Mouse (Mus musculus) R1 (cell line): ENCODE results near the gene Lasp1.
"Not testable (repeated sequence)": the region's sequence is repeated elsewhere in the genome, so short reads cannot be mapped to it uniquely, and the experiment has no call there.

Experiments
- DNase-seq: peaks from one replicate; pipeline ENCODE4 v3.0.0-alpha.2; 2018; ENCODE audit warnings: low read depth, low spot score

Lasp1 gene

DNA sequence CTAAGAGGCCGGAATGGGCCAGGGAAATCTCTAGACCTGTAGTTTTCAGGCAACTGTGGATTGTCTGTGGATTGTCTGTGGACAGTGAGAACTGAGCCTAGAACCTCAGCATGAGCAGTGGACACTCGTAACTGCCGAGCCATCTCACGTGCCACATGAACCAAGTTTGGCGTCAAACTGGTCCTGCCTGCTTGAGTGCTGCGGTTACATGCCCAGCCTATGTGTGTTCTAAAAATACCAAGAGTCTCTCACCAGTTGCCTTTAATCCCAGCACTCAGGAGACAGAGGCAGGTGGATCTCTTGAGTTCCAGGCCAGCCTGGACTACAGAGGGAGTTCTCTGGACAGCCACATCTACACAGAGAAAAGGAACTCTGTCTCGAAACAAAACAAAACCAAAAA lies 30.6 kb downstream of the Lasp1 start:
- no peak for DNase-seq

DNA sequence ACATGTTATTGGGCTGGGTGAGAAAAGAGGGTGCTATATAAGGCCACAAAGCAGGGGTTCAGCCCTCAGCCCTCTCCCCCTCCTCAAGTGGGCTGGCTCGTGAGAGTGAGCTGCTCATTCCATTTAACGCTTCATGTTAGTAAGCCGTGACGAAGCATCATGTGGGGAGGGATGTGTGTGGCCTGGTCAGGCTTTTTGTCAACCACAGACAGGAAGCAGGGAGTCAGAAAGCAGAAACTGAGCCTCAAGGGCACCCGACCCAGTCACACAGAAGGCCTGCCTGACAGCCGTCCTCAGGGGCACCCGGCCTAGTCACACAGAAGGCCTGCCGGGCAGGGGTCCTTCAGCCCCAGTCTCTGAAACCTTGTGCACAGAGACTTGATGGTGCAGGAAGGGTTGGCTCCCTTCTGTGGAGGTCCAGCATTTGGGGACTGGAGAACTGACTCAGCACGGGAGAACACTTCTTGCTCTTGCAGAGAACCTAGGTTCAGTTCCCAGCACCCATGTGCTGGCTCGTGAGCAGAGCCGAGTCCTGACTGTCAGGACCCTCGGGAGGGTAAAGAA lies 31.2 kb downstream of the Lasp1 start:
- no peak for DNase-seq

- DNase-seq, result peak; percentile 36
These were observed 31.7 kb downstream of the Lasp1 start for GRCm38 (mm10) chr11:97830501-97830900.

GRCm38 (mm10) chr11:97832001-97832400 lies 33.2 kb downstream of the Lasp1 start:
- DNase-seq, result no peak

DNA sequence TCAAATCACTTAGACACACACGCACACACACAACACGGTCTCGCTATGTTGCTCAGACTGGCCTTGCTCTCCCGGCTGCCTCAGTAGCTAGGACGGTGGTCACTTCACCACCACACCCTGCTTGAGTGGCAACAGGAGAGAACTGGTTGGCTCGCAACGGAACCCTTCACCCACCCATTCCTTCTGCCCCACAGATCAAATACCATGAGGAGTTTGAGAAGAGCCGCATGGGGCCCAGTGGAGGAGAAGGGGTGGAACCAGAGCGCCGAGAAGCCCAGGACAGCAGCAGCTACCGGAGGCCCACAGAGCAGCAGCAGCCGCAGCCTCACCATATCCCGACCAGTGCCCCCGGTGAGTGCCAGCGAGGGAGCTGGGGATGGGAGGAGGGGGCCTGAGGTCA lies 34.6 kb downstream of the Lasp1 start:
- DNase-seq, result no peak

DNA sequence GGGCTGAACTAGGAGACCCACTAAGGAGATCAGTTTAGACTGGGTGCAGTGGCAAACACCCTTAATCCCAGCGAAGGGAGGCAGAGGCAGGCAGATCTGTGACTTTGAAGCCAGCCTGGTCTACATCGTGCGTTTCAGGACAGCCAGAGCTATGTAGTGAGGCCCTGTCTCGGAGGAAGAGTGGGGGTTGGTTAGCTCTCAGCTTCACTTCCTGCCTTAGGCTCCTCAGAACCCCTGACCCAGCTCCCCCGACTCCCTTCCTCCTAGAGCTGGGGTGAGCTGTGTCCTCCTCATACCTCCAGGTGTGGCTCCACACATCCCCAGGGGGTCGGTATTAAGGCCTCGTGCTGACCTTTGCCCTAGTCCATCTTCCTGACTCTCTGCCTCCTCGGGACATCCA lies 37.7 kb downstream of the Lasp1 start:
- DNase-seq, result no peak

DNA sequence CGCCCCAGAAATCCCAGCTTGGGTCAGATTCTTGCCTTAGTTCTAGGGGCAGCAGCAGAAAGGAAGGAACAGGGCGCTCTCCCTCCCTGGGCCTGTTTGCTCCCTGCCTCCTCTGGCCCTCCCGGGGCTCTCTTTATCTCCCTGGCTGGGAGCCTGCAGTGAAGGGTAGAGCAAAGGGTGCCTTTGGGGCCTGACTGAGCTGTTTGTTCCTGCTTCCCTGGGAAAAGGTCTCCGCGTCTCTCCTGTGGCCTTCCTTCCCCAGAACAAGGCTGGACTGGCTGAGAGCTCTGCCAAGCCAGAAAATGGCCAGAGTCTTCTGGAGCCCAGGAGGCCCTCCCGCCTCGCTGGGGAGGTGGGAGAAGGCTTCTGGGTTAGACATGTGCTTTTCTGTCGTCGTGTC lies 38.3 kb downstream of the Lasp1 start:
- DNase-seq, result not testable (repeated sequence)

GRCm38 (mm10) chr11:97837641-97838149 lies 38.9 kb downstream of the Lasp1 start:
- no peak for DNase-seq

GRCm38 (mm10) chr11:97838779-97839440 lies 40.1 kb downstream of the Lasp1 start:
- peak; percentile 57 for DNase-seq

DNA sequence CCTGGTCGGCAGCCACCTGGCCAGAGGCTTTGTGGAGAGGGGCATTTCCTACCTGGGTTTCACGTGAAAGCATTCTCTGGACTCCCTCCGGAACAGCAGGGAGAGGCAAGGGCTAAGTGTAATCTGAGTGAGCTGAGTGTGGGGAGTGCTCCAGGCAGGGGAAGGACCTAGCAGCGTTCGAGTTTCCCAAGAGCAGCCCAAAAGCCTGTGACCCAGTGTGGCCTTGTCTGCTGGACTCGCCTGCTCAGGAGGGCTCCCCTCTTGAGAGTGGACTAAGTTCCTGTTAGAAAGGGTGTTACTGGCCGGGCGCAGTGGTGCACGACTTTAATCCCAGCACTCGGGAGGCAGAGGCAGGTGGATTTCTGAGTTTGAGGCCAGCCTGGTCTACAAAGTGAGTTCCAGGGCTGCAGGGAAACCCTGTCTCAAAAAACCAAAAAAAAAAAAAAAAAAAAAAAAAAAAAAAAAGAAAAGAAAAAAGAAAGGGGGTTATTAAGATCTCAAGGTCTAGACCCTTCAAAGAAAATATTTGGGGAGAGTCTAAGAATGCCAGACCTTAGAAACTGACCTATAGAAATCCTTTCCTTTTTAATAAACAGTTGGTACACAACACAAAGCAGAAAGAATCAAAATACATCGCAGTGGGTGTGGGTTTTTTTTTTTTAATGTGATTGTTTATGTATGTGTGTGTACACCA lies 40.8 kb downstream of the Lasp1 start:
- peak; percentile 45 for DNase-seq

DNA sequence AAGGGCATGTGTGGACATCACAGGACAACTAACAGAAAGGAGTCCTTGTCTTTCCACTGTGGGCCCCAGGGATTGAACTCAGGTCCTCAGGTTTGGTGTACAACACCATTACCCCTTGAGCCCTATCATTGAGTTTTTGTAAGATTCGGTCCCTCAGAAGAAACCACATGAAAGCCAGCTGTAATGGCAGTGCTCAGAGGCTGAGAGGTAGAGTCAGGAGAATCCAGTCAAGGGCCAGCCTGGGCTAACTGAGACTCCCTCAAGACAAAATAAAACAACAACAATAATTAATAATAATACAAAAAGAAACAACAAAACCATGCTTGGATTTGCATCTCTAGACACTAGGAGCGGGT lies 41.3 kb downstream of the Lasp1 start:
- no peak for DNase-seq

DNA sequence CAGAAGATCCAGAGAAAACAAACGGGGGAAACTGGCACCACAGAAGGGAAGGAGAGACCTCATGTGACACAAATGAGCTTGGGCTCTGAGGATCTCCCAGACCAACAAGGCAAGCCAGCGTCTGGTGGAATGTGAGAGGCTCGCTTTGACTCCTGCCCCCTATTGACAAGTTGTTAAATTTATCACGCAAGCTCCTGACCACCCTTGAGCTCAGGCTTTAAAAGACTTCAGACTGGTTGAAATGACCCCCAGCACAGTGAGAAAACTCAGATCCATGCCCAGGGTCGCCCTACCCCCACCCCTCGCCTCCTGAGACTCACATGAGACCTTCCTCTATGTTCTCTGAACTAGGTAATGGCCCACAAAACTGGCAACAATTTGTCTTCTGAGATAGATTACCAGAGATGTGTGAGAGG lies 41.7 kb downstream of the Lasp1 start, which contains the start of gene B230217C12Rik:
B230217C12Rik (plus strand) TSS at position 242 of the 416 bp plus-strand sequence.
- peak; percentile 79 for DNase-seq

DNA sequence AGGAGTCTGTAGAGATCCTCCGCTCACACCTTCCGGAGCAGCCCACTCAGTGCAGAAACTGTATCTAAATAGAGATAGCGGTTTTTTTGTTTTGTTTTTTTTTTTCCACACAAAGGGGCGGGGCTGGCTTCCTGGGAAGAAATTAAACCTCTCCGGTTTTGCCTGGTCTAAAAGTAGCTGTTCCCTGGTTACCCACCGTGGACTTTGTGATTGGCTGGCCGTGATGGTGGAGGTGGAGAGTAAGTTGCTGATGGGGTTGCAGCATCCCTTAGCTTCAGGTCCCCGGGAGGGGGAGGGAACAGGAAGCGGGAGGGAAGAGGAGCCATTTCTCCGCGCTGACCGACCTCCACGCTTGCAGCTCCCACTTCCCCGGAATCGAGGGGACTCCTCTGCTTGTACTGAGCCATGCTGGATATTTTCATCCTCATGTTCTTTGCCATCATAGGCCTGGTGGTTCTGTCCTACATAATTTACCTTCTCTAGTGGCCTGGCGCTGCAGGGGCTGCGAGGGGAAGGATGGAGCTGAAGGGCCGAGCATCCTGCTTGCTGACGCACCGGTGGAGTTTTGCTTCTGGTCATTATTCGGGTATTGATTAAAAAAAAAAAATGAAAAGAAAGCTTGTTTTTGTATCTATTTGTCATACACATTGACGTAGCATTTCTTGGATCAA lies 42.3 kb downstream of the Lasp1 start:
- peak; percentile 97 for DNase-seq

- DNase-seq, result no peak
These were observed 43.2 kb downstream of the Lasp1 start for GRCm38 (mm10) chr11:97842001-97842400.

GRCm38 (mm10) chr11:97850367-97850766 lies 51.6 kb downstream of the Lasp1 start:
- peak; percentile 68 for DNase-seq

DNA sequence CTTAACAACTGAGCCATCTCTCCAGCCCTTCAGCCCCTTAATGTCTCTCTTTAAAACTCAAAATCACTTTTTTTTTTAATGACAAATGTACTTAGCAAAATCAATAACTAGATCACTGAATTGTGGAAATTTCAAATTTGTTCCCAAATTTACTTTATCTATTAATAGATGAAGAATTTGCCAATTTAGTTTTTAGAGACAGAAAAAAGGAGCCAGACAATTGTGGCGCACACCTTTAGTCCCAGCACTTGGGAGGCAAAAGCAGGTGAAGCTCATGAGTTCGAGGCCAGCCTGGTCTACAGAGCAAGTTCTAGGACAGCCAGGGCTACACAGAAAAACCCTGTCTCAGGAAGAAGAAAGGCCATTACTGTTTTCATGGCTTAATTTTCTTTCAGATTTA lies 52.8 kb downstream of the Lasp1 start:
- DNase-seq, result no peak

DNA sequence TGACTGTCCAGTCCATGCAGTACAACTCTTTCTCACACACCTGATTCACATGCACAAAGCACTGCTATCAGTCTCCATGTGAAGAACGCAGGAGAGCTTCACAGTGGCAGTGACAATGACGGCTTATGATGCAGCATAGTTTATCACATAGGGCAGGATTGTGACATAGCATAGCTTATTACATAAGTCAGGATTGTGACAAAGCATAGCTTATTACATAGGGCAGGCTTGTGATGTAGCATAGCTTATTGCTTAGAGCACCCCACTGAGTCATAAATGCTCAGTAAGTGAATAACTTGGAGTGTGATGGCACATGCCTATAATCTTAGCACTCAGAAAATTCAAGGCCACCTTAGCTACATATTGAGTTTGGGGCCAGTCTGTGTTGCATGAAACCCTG lies 56.7 kb downstream of the Lasp1 start:
- no peak for DNase-seq

- no peak for DNase-seq
These were observed 63.3 kb downstream of the Lasp1 start for GRCm38 (mm10) chr11:97862148-97862547.

DNA sequence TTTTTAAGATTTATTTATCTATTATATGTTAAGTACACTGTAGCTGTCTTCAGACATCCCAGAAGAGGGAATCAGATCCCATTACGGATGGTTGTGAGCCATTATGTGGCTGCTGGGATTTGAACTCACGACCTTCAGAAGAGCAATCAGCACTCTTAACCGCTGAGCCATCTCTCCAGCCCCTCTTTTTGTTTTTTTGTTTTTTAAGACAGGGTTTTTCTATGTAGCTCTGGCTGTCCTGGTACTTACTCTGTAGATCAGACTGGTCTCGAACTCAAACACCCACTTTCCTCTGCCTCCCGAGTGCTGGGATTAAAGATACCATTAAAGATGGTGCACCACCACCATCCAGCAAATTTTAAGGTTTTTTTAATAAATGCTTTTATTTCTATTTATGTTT lies 66.6 kb downstream of the Lasp1 start:
- DNase-seq, result no peak

GRCm38 (mm10) chr11:97866091-97866888 lies 67.5 kb downstream of the Lasp1 start:
- no peak for DNase-seq

GRCm38 (mm10) chr11:97867591-97867990 lies 68.8 kb downstream of the Lasp1 start:
- no peak for DNase-seq
